Mouse (Mus musculus) limb, embryonic 11.5 days (tissue): ENCODE measurements at regions not wholly inside any gene's neighbourhood (a gene's known extent, or its start where the extent isn't known, plus 50 kb on each side); places are given as distances from the start of the nearest gene placed in this dataset.

Experiments
- ATAC-seq: fragments of 200-750 bp; cut with Nextera tagmentation; 2 replicates; pipeline ENCODE4 v1.8.0; 2017; ENCODE audit warnings: low read depth; ENCODE audit not compliant: insufficient number of reproducible peaks, low FRiP score, low TSS enrichment
- DNase-seq: peaks from one replicate; pipeline ENCODE4 v3.0.0-alpha.2; 2015; ENCODE audit warnings: low spot score
- H3K27ac ChIP-seq: fragments of 300-500 bp; sonication (generic); replicated peaks from 2 replicates; pipeline ENCODE4 v1.5.1; 2014; ENCODE audit warnings: low read depth, mild to moderate bottlenecking, low read length
- H3K27me3 ChIP-seq: fragments of 300-500 bp; sonication (generic); 2 replicates; pipeline ENCODE4 v1.6.1; 2014; ENCODE audit warnings: mild to moderate bottlenecking, low read length, mixed read lengths; ENCODE audit not compliant: control insufficient read depth, insufficient read depth
- H3K36me3 ChIP-seq: fragments of 300-500 bp; sonication (generic); 2 replicates; pipeline ENCODE4 v1.6.1; 2014; ENCODE audit warnings: mild to moderate bottlenecking, low read length, moderate library complexity, mixed read lengths; ENCODE audit not compliant: control insufficient read depth, insufficient read depth
- H3K4me1 ChIP-seq: fragments of 300-500 bp; sonication (generic); 2 replicates; pipeline ENCODE4 v1.6.1; 2014; ENCODE audit warnings: low read length, mixed read lengths; ENCODE audit not compliant: control insufficient read depth, insufficient read depth
- H3K4me2 ChIP-seq: fragments of 300-500 bp; sonication (generic); 2 replicates; pipeline ENCODE4 v1.6.1; 2014; ENCODE audit warnings: low read depth, mild to moderate bottlenecking, moderate library complexity; ENCODE audit not compliant: severe bottlenecking
- H3K4me3 ChIP-seq: fragments of 300-500 bp; sonication (generic); 2 replicates; pipeline ENCODE4 v1.5.1; 2014; ENCODE audit warnings: low read depth, low read length
- H3K9ac ChIP-seq: fragments of 300-500 bp; sonication (generic); 2 replicates; pipeline ENCODE4 v1.6.1; 2014; ENCODE audit warnings: mild to moderate bottlenecking, low read length
- H3K9me3 ChIP-seq: fragments of 300-500 bp; sonication (generic); 2 replicates; pipeline ENCODE4 v1.6.1; 2016; ENCODE audit warnings: low read length; ENCODE audit not compliant: control insufficient read depth
- WGBS: fragments of 180-500 bp; shearing (Covaris S2); extraction: QIAGEN DNeasy Blood & Tissue Kit; methylation state at CpG from one replicate; pipeline ENCODE4 v1.1.7; 2014; 5-methylcytosine and 5-hydroxymethylcytosine counted together

- Histone ChIP-seq H3K4me2 (no peak overlapping the region), H3K36me3 (no peaks in the 10 kb centered on the region), H3K9ac (no peak overlapping the region), H3K4me1 (no peaks in the 10 kb centered on the region), H3K4me3 (no peak overlapping the region), H3K27me3 (no peaks in the 10 kb centered on the region), H3K9me3 (no peaks in the 10 kb centered on the region), H3K27ac (no peak overlapping the region)
- DNase-seq (no peak), ATAC-seq (no peak)
- 68% methylated on average over 8 of the region's 8 CpGs for WGBS
Observed at GRCm38 (mm10) chr8:44155705-44156321, 446.0 kb upstream of the Adam34 start.

- Histone ChIP-seq H3K4me3 (no peak overlapping the region), H3K9me3 (no peaks in the 10 kb centered on the region), H3K4me2 (no peak overlapping the region), H3K9ac (no peak overlapping the region), H3K27ac (no peak overlapping the region), H3K4me1 (no peaks in the 10 kb centered on the region), H3K27me3 (no peaks in the 10 kb centered on the region), H3K36me3 (no peaks in the 10 kb centered on the region)
- DNase-seq (no peak), ATAC-seq (no peak)
- 37% methylated on average over 6 of the region's 6 CpGs for WGBS
Observed at GRCm38 (mm10) chr8:44165115-44165514, 455.3 kb upstream of the Adam34 start.

DNA sequence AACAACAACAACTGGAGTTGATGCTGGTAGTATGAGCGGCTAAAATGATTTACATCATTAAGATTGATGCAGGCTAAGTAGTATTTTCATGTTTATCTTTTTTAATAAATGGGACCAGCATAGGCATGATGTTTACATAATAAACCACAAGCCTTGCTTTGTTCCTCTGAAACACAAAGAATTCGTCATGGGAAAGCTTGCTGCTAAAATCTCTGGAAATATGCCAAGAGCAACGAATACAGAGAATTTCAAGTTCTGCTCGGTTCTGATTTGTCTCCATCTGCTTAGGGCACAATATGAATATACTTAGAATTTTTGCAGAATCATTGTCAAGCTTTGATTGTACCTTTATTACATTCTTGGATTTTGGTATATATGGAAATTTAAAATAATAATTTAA, 467.2 kb upstream of the Adam34 start:
- H3K36me3 ChIP-seq = no peaks in the 10 kb centered on the region
- no peak for DNase-seq
- no peaks in the 10 kb centered on the region for H3K9me3 ChIP-seq
- no peak for ATAC-seq
- H3K4me2 ChIP-seq = no peak overlapping the region
- no peak overlapping the region for H3K4me3 ChIP-seq
- H3K27me3 ChIP-seq = no peaks in the 10 kb centered on the region
- no peak overlapping the region for H3K9ac ChIP-seq
- 83% methylated on average over 4 of the region's 4 CpGs for WGBS
- H3K27ac ChIP-seq = no peak overlapping the region
- no peaks in the 10 kb centered on the region for H3K4me1 ChIP-seq

DNA sequence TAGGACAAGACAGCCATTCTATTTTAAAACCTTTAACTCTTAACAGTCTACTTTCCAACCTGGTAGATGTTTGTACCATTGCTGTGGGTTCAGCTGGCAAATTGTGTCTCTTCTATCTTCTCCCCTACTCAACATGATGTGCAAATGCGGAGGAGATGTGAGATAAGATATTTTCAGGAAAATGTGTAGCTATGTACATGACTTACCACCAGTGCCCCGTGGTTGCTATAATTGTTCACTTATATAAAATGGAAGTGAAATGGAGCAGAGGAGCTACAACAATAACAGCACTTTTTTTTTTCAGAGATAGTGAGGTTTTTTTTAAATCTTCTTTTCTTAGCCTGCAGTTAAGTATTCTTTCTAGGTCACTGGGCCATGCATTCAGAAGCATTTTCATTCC, 492.4 kb upstream of the Adam34 start:
- Histone ChIP-seq H3K27me3 (no peaks in the 10 kb centered on the region), H3K4me1 (0 out of 2 replicates have a peak, but pooled peaks cover 4% of the 10 kb centered on the region), H3K9ac (no peak overlapping the region), H3K4me3 (no peak overlapping the region), H3K9me3 (no peaks in the 10 kb centered on the region), H3K4me2 (no peak overlapping the region), H3K36me3 (no peaks in the 10 kb centered on the region), H3K27ac (no peak overlapping the region)
- WGBS = 95% methylated on average over 2 of the region's 2 CpGs
- no peak for ATAC-seq
- no peak for DNase-seq

- Histone ChIP-seq H3K9me3 (no peaks in the 10 kb centered on the region), H3K27ac (no peak overlapping the region), H3K9ac (no peak overlapping the region), H3K4me1 (0 out of 2 replicates have a peak, but pooled peaks cover 4% of the 10 kb centered on the region), H3K4me3 (no peak overlapping the region), H3K36me3 (no peaks in the 10 kb centered on the region), H3K4me2 (no peak overlapping the region), H3K27me3 (no peaks in the 10 kb centered on the region)
- ATAC-seq = no peak
- peak; percentile 25 for DNase-seq
- WGBS = 17% methylated on average over 11 of the region's 11 CpGs
Observed at GRCm38 (mm10) chr8:44206391-44207170, 496.7 kb upstream of the Adam34 start.

DNA sequence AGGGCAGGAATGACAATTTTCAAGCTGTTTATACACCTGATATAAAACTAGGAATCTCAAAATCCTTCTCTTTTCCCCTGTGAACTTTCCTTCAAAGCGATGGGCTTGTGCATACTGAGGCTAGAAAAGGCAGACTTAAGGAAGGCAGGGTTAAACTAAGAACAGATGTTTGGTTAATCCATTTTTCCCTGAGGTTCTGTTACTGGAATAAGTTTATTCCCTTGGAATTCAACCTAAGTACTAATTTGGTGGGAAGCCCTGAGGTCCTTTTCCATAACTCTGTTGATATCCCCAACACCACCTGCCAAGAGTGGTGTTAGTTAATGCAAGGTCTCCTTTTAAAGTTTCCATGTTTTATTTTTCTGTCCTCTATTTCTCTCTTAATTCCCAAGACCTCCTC, 512.5 kb upstream of the Adam34 start:
- no peak overlapping the region for H3K4me2 ChIP-seq
- DNase-seq = no peak
- no peaks in the 10 kb centered on the region for H3K36me3 ChIP-seq
- H3K4me3 ChIP-seq = no peak overlapping the region
- no peaks in the 10 kb centered on the region for H3K27me3 ChIP-seq
- H3K27ac ChIP-seq = no peak overlapping the region
- no peaks in the 10 kb centered on the region for H3K9me3 ChIP-seq
- H3K9ac ChIP-seq = no peak overlapping the region
- no peak for ATAC-seq
- no peaks in the 10 kb centered on the region for H3K4me1 ChIP-seq
- WGBS = 46% methylated on average over 1 of the region's 1 CpGs

DNA sequence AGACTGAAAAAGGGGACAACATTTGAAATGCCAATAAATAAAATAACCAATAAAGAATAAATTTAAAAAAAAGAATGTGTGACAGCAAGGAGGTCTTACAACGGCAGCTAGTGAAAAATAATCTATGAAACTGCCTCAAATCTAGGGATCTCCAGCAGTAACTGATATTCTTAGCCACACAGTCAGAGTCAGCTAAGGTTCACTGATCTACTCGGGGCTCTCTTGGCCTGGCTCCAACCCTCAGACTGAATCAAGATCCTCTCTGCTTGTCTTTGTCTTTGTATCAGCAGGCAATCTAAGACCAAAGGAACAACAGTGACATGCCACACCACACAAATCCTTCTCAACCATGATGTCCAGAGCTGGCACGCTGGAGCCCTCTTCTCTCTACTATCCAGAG, 542.5 kb upstream of the Adam34 start:
- WGBS = 91% methylated on average over 3 of the region's 3 CpGs
- H3K27ac ChIP-seq = no peak overlapping the region
- H3K4me3 ChIP-seq = no peak overlapping the region
- no peak for DNase-seq
- no peak overlapping the region for H3K9ac ChIP-seq
- H3K4me2 ChIP-seq = no peak overlapping the region
- no peaks in the 10 kb centered on the region for H3K9me3 ChIP-seq
- no peaks in the 10 kb centered on the region for H3K27me3 ChIP-seq
- H3K36me3 ChIP-seq = no peaks in the 10 kb centered on the region
- H3K4me1 ChIP-seq = no peaks in the 10 kb centered on the region
- ATAC-seq = no peak

GRCm38 (mm10) chr8:44257051-44257450, 547.2 kb upstream of the Adam34 start:
- Histone ChIP-seq H3K36me3 (no peaks in the 10 kb centered on the region), H3K27ac (no peak overlapping the region), H3K9me3 (no peaks in the 10 kb centered on the region), H3K4me1 (no peaks in the 10 kb centered on the region), H3K4me3 (no peak overlapping the region), H3K4me2 (no peak overlapping the region), H3K27me3 (no peaks in the 10 kb centered on the region), H3K9ac (no peak overlapping the region)
- WGBS = 8% methylated on average over 6 of the region's 6 CpGs
- ATAC-seq (no peak), DNase-seq (no peak)
